Mouse (Mus musculus): Measurements from ENCODE around the gene Dock11. TPM values are rescaled to one million over a fixed set of nuclear protein-coding genes. Genes with fewer than 3 reads are reported as not detected.
A peak's percentile ranks its signal among the peaks of the same experiment; 100 is the strongest.

Dock11 gene
- polyA plus RNA-seq, 1 experiment from 2014 or later = 12.1 TPM

DNA sequence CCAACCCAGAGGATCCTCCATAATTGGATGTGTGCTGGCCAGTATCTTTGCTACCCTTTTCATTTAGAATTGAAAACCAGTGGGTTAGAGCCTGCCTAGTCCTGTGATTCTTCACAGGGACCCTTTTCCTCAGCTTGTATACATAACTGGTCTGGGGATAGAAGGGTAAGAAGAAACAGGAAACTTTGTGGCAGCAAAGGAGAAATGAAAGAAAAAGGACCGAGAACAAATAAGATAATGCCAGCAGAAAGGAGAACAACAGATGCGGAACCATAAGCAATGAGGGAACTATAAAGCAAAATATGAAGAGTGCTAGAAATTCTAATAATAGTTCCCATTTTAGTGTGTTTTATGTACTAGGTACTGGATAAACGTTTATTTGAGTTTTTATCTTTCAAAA, 212.7 kb downstream of the Dock11 start:
- Histone ChIP-seq H3K27me3 (replicated peaks) (no peaks in the 10 kb centered on the region), H3K36me3 (no peaks in the 10 kb centered on the region), H3K27ac (ENCODE audit: poor library complexity, severe bottlenecking) (no peak overlapping the region), H3K9ac (no peak overlapping the region), H3K4me1 (replicated peaks) (no peaks in the 10 kb centered on the region), H3K9me3 (replicated peaks) (0 out of 2 replicates have a peak, but pooled peaks cover 3% of the 10 kb centered on the region), H3K4me3 (no peak overlapping the region), H3K4me2 (no peak overlapping the region)
- 68% methylated on average over 3 of the region's 3 CpGs for WGBS
- ATAC-seq (ENCODE audit: insufficient number of reproducible peaks, low FRiP score) = no peak

GRCm38 (mm10) chrX:36108601-36109000, 220.0 kb downstream of the Dock11 start:
- H3K36me3 ChIP-seq = no peaks in the 10 kb centered on the region
- no peaks in the 10 kb centered on the region for H3K27me3 ChIP-seq (replicated peaks)
- no peak overlapping the region for H3K9ac ChIP-seq
- no peak overlapping the region for H3K4me3 ChIP-seq
- no peak overlapping the region for H3K4me2 ChIP-seq
- no peaks in the 10 kb centered on the region for H3K4me1 ChIP-seq (replicated peaks)
- no peaks in the 10 kb centered on the region for H3K9me3 ChIP-seq (replicated peaks)
- 47% methylated on average over 3 of the region's 3 CpGs for WGBS
- no peak for ATAC-seq (ENCODE audit: insufficient number of reproducible peaks, low FRiP score)
- H3K27ac ChIP-seq (ENCODE audit: poor library complexity, severe bottlenecking) = no peak overlapping the region

GRCm38 (mm10) chrX:36111622-36112421, 223.2 kb downstream of the Dock11 start, which contains the start of gene Il13ra1:
Gene Il13ra1, plus strand, starts transcription at chrX:36112110.
- Histone ChIP-seq H3K9ac (peak within 1 kb of the TSS; percentile 76), H3K4me2 (peak within 1 kb of the TSS; percentile 72), H3K27ac (ENCODE audit: poor library complexity, severe bottlenecking) (peak within 1 kb of the TSS; percentile 21; the same call in 1 of the 2 replicates), H3K36me3 (no peaks in the 10 kb centered on the region), H3K9me3 (replicated peaks) (no peaks in the 10 kb centered on the region), H3K27me3 (replicated peaks) (no peaks in the 10 kb centered on the region), H3K4me1 (replicated peaks) (no peaks in the 10 kb centered on the region), H3K4me3 (peak within 1 kb of the TSS; percentile 71)
- WGBS = 12% methylated on average over 50 of the region's 51 CpGs
- peak; percentile 69 for ATAC-seq (ENCODE audit: insufficient number of reproducible peaks, low FRiP score)

- Histone ChIP-seq H3K4me1 (replicated peaks) (no peaks in the 10 kb centered on the region), H3K9me3 (replicated peaks) (no peaks in the 10 kb centered on the region), H3K9ac (peak overlapping the region; percentile 76), H3K27ac (ENCODE audit: poor library complexity, severe bottlenecking) (no peak overlapping the region), H3K4me2 (peak overlapping the region; percentile 72), H3K36me3 (no peaks in the 10 kb centered on the region), H3K27me3 (replicated peaks) (no peaks in the 10 kb centered on the region), H3K4me3 (peak overlapping the region; percentile 71)
- WGBS = 16% methylated on average over 9 of the region's 9 CpGs
- peak; percentile 39 for ATAC-seq (ENCODE audit: insufficient number of reproducible peaks, low FRiP score)
Observed at GRCm38 (mm10) chrX:36112422-36112750, 223.8 kb downstream of the Dock11 start.

- Histone ChIP-seq H3K36me3 (no peaks in the 10 kb centered on the region), H3K4me2 (no peak overlapping the region), H3K9me3 (replicated peaks) (no peaks in the 10 kb centered on the region), H3K9ac (no peak overlapping the region), H3K27ac (ENCODE audit: poor library complexity, severe bottlenecking) (no peak overlapping the region), H3K4me3 (no peak overlapping the region), H3K27me3 (replicated peaks) (no peaks in the 10 kb centered on the region), H3K4me1 (replicated peaks) (no peaks in the 10 kb centered on the region)
- WGBS = 84% methylated on average over 4 of the region's 4 CpGs
- no peak for ATAC-seq (ENCODE audit: insufficient number of reproducible peaks, low FRiP score)
Observed at GRCm38 (mm10) chrX:36115171-36115570, 226.5 kb downstream of the Dock11 start.

Other genes with a start within 250 kb of the Dock11 start
- gene Il13ra1, start 223.3 kb downstream of the Dock11 start, polyA plus RNA-seq (2016; fragmentation: Nextera tagmentation; extraction: Ambion mirVana) = 23.9 and 24.2 TPM in 2 replicates